Mouse (Mus musculus) thymus, adult 18-20 months (tissue): ENCODE measurements around the gene Hlx.

Experiments
- DNase-seq, 2 experiments: peaks; one replicate each; pipeline ENCODE4 v3.0.0; 2022; ENCODE audit warnings: mixed read lengths in 2 of 2

The Hlx gene

DNA sequence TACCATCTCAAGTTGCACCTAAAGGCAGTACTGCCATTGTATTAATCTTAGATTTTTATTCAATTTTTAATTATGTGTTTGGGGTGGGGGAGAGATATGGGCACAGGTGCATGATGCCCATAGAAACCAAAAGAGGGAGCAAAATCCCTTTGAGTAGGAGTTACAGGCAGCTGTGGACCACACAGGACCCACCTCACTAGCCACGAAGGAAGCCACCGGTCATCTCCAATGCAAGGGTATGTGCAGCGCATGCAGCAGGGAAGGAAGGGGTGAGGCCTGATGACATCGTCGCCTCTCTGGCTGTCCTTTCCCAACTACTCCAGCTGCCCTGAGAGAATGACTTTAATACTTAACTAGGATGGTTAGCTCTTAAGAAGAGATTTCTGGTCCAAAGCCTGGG lies 18.7 kb downstream of the Hlx start:
- DNase-seq: no peak

DNA sequence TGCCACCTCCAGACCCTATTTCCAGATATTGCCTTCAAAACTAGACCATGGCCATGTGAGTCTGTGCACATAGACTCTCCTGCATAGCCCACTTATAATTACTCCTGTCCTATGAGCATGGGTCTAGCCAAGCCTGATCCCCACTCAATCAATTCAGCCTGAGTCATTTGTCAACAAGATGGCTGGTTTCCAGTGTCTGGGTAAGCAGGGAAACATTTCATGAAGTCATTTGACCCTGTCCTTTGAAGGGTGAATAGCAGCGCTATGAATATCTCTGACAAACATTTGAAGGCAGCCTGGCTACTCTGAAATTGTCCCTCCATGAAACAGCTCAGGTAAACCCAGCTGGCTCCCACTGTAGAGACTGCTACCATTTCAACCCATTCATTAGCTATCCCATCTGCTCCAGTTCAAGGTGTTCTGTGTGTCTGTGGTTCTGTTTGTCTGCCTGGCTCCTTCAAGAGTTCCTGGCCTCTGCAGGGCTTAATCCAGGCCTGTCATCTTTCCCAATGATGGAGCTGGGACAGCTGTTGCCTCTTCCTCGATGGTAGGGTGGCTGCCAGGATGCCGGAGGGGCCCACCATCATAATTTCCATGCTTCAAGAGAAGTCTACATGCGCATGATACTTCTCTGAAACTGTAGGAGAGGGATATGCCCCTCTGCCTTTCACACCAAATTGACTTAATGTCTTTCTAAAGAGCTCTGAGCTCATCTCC lies 24.7 kb downstream of the Hlx start:
- DNase-seq: no peak

DNA sequence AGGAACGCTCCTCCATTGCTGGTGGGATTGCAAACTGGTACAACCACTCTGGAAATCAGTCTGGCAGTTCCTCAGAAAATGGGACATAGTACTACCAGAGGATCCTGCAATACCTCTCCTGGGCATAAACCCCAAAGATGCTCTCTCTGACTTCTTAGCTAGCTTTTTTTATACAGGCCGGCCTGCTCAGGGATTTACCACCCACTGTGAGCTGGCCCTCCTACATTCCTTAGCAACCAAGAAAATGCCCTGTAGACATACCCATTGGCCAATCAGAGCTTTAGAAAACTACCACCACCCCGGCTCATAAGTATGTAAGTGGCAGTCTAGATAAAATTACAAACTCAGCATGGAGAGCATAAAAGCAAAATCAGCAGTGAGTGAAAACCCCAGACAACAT lies 27.5 kb downstream of the Hlx start:
- DNase-seq: no peak

DNA sequence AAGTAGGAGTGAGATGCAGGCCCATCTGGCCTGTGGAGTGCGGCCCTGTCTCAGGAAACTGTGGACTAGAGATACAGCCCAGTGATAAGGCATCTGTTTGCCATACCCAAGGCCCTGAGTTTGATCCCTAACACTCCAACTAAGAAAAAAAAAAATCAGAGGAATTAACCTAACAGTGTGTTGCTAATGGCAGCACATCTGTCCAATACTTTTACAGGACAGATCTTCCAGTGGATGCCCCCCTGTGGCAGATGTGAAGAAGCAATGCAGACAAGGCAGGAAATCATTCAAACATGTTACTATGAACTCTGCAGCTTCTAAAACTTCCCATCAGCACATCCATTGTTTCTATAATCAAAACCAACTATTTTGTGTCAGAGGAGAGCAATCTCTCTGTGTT lies 33.1 kb downstream of the Hlx start:
- DNase-seq: no peak

DNA sequence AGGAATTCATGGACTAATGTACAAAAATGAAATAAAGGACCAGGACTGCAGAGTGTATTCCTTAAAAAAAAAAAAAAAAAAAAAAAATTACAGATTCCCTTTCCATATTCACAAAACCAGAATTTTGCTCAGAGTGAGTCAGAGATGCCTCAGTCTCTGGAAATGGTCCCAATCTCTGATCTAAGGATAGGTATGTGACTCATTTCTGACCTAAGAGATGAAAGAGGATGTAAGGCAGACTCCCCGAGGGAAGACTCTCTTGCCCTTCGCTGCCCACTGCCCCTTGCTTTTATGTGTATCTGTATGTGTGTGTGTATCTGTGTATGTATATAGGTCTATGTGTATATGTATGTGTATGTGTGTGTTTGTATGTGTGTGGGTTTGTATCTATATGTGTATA lies 37.0 kb downstream of the Hlx start:
- DNase-seq: no peak

DNA sequence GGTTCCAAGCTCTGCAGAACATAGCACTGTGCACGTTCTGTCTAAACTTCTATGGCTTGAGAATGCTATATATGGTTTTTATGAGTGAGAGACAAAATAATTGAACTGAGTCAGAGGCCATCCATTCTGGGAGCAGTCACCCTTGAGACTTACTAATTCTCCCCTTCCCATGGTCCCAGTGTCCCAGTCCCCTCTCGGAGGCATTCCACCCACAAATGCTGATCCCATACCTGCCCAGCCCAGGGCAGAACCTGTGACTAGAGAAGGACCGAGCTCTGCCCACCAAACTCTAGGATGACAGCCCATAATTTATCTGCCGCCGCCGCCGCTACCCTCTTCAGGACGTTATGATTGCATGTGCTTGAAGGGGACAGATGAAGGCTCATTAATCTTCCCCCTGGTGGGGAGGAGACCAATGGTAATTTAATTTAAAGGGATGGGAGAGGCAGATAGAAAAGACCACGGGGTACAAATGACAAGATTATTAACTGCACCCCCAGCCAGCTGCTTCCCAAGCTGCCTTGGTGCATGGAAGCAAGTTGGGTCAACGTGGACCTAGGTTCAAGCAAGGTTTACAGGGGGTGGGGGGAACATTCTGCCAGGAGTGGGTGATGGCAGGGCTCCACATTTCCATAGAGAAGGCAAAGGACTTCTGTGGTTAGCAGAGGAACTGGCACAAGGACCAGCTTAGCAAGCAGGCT lies 40.1 kb downstream of the Hlx start:
- no peak for DNase-seq

DNA sequence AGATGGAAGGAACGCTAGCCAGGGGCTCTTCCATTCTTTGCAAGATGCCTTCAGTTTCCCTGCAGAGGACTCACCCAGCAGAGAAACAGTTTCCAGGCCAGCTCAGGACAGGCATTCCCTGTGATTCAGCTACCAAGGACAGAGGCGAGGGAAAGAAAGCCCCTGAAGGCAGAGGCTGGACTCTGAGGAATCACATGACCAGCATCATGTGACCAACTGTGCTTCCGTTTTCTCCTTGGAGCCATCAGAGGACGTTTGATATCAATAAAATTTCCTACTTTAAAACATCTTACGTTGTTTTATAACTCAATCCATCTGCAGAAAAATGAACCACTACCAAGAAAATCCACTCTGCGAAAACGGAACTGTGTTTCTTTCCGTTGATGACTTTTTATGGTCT lies 41.2 kb downstream of the Hlx start:
- no peak for DNase-seq

DNA sequence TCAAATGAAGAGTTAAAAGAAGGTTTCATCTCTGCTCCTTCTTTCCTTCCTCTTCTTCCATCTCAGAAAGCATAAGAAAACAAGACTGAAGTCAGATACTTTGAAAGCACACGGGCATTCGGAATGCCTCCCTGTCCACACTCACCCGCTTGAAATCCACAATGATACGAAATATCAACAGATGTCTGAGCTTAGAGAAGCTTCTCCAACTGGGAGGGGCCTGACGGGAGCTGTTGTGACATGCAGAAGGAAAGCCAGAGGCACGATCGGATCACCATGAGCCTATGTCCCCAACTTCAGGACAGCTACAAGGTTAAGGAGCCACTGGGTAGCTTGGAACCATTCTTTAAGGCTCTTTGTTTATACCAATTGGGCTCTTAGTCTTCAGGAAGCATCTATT lies 44.4 kb downstream of the Hlx start:
- no peak for DNase-seq

DNA sequence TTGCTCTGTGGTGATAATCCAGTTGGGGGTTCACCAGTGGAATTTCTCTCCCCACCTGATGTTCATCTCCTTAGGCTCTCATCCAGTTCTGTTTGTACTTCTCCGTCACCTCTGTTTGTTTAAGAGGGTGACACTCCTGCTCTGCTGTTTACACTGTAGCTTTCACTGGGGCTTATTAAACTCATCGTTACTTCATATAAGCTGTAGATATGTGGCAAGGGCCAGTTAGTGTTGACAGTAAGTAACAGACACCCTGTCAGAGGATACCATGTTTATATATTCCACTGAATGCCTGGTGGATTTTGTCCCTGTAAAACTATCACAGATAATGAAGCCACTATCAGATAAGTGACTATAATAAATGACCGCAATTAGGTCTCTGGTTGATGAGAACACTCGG lies 44.9 kb downstream of the Hlx start:
- DNase-seq: no peak

DNA sequence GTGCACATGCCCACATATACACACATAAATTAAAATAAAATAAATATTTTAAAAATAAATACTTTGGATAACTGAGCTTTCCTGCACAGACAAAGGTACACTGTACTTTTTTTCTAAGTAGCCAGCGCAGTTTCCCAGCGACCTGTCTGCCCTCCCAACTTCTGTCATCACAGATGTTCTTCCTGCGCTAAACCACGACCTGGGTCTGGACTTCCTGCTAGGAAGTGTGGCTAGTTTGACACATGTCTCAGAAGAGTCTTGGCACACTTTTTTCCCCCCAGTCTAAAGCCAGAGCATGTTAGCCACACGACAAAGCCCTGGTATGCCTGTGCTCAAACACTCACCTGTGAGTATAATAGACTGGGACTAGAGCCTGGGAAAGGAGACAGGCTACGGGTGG lies 48.9 kb downstream of the Hlx start:
- DNase-seq: no peak

DNA sequence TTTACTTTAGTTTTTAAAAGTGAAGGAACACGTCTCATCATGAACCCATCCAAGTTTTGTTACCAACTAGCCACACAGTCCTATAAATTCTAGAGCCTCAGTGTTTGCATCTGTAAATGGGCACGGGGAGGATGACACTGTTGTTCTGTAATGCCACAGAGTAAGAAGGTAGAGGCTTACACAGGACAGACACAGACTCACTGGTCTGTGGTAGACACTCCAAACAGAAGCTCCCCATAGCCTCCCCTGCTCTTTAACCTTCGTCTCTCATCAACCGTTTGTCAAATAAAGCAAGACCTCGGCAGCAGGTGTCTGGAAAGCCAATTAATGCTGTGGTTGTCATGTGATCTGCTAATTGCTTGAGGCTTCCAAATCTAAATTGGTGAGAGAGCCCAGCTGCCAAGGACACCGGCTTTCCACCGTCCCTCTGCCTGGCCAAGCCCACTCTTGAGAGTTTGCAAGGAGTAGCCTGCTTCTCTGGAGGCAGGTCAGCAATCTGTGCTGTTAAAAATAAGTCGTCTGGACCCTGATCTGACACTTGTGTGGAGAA lies 52.9 kb downstream of the Hlx start:
- no peak for DNase-seq

DNA sequence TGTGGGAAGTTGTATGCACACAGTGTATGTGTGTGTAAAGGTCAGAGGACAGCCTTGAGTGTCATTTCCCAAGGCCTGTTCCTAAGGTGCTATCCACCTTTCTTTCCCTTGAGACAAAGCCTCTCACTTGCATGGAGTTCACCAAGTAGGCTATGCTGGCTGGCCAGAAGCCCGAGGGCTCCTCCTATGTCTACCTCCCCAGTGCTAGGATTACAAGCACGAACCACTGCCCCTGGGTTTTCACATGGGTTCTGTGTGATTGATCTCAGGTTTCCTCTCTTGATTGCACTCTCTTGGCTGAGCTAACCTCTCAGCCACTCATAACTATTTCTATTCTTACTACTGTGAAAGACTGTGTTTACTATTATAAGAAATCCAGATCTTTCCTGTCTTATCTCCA lies 54.8 kb downstream of the Hlx start:
- no peak for DNase-seq
